Mouse (Mus musculus): ENCODE data around the gene Sbk1.

The Sbk1 gene

DNA sequence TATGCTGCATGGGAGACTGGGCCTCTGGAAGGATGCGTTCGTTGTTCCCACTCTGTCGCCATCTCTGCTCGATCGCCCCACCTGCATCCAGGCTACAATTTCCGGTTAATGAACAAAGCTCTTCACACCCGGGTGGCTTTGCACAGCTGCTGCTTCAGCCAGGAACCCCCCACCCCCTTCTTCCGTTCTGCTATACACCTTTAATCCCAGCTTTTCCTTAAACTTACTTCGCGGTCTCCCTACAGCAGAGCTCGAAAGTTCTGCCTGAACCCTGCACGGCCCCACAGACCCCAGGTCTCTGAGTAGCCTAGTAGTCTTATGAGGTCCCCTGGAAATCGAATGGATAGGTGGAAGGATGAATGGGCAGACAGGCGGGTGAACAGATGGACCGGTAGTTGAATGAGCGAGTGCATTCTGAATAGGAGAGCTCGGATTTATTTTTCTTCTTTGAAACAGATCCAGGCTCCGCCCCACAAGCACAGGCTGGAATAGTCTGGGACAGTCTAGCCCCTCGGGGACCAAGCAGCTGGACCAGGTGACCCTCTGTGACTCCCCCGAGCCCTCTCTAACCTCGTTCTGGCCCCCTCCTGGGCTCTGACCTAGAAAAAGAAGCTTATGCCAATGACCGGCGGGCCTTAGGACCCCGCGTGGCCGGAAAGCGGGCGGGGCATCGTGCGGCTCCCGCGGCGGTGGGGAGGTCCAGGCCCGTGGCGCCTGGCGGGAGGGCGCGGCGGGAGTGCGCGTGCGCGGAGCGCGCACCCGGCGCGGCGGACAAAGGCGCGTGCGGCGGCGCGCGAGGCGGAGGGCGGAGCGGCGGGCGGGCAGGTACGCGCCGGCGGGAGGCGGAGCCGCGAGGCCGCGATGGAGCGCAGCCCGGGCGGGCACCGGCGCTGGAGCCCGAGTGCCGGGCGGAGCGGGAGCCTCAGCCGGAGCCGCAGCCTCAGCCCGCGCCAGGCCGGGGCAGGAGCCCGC lies at the start of gene Sbk1:
Sbk1 (plus strand) TSS at position 908 of the 972 bp plus-strand sequence.
- DNase-seq (ENCODE audit: low spot score in 2 of 2), result peak; percentile 93

DNA sequence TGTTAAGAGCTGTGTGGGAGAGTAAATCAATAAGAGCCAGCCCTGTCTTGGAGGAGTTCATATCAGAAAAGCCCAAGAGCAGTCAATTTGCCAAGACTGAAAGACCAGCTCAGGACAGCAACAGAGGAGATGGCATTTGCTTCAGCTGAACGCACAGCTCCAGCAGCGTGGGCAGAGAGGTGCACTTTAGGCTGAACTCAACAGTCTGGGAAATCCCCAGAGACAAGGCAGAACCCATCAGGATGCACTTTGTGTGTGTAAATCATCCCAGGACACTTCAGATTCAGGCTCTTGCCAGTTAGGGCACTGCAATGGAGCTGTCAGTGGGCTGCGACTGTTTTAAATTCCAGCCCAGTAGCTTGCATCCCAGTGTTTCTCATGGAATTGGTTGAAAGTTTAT lies 49.7 kb upstream of the Sbk1 start:
- no peak for DNase-seq (ENCODE audit: low spot score in 2 of 2)

DNA sequence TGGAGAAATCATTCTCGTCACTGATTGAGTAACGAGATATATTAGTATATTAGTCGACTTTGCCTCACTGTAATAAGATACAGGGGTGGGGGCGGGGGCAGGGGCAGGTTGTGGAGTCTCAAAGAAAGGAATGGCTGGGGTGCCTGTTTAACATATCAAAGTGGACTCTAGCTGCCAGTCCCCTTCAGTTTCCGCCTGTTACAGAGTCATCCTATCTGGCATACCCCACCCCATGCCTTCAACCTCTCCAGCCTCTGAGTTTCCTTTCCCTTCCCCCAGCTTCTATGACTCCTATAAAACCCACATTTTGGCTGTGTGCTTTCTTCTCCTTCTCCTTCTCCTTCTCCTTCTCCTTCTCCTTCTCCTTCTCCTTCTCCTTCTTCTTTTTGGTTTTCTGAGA lies 46.3 kb upstream of the Sbk1 start:
- DNase-seq (ENCODE audit: low spot score in 2 of 2), result no peak

DNA sequence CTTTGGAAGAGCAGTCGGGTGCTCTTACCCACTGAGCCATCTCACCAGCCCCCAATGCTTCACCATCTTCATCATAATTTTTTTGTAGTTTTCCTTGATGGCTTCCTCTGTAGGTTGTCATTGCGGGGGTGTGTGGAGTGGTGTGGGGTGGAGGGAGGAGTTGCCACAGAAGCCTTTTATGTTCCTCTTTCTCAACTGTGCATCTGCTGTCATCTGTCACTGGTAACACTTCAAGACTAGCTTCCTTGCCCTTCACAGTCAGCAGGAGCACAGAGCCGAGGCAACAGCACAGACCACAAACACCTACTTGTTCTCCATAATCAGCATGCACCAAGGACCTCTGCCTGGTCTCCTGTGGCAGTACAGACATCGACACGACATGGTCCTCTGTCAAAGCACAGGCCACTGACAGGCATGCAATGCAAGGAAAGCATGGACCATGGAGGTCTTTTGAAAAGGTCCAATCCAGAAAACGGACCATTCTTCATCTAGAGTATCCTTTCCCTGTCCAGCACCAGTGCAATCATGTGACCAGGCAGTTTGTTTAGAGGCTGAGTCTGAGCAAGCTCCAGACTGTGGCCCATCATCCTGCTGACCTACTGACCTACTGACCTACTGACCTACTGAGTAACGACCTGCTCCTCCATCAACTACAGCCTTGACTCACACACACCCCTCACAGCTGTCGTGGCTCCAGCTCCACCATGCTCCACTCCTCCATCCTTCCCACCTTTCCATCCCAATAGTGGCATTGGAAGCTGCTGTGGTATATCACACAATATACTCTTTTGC lies 41.9 kb upstream of the Sbk1 start:
- no peak for DNase-seq (ENCODE audit: low spot score in 2 of 2)

DNA sequence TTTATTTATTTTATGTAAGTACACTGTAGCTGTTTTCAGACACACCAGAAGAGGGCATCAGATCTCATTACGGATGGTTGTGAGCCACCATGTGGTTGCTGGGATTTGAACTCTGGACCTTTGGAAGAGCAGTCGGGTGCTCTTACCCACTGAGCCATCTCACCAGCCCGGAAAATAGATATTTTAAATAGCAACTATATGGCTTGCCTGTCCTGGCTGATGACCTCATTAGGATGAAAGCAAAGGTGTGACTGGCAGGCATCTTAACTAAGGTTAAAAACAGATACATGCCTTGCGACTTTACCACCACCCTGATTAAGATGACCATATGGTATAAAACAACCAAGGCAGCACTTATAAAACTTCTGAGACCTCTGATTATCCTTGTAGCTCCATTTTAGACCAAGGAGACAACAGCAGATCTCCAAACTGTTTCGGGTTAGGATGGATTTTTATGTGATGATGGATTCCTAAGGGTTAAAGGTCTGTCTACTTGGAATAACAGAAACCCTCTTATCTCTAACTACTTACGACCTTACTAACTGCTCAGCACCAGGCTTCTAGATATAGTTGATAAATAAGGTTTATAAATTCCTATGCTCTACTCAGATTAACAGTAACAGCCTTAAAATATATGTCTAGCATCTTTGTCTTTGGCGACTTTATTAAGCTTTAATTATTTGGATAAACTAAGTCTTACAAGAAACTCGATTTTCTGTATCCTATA lies 39.9 kb upstream of the Sbk1 start:
- no peak for DNase-seq (ENCODE audit: low spot score in 2 of 2)

DNA sequence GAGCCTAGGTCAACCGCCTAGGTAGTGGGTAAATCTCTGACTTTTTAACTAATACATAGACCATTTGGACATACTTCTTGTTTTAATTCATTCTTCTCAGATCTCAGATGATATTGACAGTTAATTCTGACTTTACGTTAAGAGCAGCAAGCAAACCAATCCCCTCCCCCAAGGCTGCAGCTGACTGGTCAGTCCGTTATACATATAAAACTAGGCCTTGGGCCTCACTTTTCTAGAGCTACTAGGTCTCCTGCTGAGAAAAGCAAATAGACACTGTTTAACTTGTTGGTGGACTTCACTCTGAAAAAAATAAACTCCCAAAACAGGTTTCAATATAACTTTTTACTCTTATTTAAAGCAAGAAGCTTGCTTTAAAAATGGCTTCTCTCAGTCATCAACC lies 37.8 kb upstream of the Sbk1 start:
- no peak for DNase-seq (ENCODE audit: low spot score in 2 of 2)

DNA sequence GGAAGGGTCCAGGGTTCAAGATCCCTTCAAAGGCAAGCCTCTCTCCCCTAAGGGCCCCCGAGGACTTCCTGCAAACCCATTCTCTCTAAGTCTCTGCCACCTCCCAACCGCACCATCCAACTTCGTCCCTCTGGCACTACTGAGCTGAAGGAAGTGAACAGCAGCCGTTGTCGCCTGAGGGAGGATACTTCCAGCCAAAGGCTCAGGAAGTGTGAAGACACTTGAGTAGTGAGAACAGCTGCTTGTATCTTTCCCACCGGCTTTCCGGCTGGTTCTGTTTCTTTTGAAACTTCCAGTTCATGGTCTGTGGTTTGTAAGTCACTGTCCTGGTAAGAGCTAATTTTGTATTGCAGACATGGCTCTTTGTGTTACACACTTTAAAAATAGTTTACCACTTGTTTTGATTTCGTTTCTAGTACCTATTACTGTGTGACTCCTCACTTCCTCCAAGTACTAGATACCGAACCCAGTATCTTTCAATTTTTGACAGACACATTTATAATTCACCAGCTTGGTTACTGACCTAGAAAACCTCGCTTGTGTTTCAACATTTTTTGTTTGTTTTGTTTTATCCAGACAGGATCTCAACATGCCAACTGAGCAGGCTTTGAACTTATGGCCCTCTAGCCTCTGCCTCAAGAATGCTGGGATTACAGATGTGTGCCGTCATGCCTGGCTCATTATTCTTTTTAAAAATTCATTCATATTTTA lies 36.2 kb upstream of the Sbk1 start:
- peak; percentile 65 to 76 for DNase-seq (ENCODE audit: low spot score in 2 of 2)

DNA sequence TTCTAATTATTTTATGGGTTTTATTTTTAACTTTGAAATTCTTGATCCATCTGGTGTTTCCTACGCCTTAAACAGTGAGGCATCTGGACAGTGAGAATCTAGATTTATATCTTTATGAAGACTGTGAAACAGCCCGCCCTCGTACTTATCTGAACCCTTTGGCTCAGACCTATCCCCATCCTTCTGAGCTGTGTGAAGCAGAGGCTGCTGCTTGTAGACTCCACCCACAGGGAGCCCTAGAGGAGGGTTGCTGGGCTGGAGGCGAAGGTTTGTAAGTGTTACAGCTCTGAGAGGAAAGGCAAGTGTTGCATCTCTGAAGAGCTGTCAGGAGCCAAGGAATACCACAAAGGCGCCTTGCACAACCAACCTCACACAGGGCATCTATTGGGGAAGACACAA lies 35.6 kb upstream of the Sbk1 start:
- DNase-seq (ENCODE audit: low spot score in 2 of 2), result peak; percentile 49 to 74

DNA sequence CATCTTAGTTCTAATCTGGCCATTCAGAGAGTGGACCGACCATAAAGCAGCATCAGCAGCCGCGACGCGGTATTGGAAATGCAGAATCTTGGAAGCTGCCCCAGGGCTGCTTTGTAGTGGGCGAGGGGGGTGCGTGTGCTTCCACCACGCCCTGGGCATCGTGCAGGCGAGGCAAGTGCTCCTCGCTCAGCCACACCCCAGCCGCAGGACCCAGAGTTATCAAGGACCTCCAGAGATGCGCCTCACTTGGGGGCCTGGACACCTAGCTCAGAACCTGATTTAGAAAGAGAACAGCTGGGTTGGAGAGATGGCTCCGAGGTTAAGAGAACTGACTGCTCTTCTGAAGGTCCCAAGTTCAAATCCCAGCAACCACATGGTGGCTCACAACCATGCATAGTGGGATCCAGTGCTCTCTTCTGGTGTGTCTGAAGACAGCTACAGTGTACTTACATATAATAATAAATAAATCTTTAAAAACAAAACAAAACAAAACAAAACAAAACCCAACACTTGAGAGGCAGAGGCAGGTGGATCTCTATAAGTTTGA lies 31.5 kb upstream of the Sbk1 start:
- no peak for DNase-seq (ENCODE audit: low spot score in 2 of 2)

DNA sequence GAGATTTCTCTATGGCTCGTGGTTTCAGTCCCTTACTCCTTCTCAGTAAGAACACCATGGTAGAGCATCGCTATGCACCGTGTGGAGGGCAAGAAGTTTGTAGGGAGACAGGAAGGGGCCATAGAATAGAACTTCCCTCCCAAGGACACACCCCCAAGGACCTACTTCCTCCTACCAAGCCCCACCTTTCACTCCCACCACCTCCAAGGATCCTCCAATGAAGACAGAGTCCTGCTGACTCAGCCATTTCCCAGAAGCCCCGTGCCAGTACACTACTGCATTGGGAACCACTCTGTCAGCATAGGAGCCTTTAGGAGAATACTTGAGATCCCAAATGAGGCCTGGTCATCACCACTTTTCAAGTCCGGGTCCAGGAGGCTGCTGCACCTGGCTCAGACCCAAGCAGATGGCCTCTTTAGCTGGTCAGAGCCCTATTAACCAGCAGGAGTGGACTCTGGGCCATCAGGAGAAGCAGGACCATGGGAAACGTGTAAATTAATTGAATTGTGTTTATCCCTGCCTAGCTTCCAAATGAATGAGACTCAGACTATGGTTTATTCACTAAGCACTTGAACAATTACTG lies 28.2 kb upstream of the Sbk1 start:
- DNase-seq (ENCODE audit: low spot score in 2 of 2), result no peak

DNA sequence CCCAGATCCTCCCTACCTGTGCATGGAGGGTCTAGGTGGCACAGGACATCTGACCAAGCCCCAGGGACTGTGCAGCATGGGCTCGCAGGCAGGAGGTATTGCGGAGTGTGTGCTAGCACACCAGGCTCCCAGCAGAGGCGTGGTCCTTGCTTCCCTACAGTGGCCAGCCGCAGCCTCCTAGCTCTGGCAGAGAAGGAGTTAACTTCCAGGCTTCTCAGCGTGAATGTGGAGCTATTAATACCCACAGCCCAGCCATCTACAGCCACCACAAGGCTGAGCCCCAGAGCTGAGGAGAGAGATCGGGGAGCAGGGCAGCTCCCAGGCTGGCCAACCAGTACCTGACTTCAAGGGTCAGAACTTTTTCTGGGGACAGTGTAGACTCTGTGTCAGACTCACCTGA lies 24.3 kb upstream of the Sbk1 start:
- DNase-seq (ENCODE audit: low spot score in 2 of 2), result peak in 1 of 2 experiments; percentile 55

DNA sequence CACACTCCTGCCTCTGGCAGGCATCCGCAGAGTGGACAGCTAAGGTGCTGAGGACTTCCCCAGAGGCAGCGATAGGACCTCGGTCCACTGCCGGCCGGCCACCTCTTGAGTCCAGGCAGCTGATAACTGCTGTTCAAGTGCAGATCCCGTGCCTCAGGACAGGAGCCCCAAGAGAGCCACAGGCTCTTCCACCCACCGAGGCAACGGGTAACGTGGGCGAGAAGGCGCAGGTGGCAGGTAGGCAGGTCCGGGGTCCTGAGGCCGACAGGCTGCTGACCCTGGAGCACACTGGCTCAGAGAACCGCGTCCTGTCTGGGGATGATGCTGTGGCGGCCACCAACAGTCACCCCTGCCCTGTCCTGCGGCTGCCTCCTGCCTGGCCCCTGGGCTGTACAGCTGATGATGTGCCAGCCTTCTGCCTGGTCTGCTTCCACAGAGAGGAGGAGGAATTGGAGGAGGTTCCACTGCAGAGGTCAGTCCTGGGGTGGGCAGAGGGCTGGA lies 23.7 kb upstream of the Sbk1 start:
- no peak for DNase-seq (ENCODE audit: low spot score in 2 of 2)

DNA sequence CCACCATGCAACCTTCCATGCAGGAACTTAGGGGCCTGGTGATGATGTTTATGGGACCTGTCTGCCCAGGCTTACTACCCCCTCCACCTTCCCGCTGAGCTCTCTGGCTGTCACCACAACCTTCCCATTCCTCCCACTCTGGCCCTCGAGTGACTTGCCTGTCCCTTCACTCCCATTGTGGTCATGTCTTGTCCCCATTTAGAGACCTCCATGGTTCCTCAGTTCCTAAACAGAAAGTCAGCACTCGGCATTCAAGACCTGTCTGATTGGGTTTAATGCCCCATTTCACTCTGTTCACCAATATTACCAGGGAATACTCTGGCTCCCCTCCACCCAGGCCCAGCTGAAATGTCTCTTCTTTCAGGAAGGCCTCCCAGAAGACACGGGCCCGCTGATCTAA lies 23.3 kb upstream of the Sbk1 start:
- DNase-seq (ENCODE audit: low spot score in 2 of 2), result no peak

DNA sequence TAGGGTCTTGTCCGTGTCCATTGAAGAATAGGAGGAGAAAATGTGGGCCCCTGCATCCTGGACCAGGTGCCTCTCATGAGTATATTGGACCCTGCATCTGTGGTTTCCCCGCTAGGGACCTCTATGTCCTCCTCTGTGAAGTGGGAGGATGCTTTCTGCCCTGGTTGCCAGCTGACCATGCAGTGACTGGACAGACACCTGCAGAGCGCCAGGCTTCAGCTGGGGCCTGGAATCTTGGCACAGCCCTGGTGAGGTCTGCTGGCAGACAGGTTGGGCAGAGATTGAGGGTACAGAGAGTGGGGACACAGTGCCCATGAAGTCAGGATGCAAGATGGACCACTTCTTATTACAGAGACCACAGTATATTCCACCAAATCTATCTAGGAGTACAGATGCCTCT lies 22.4 kb upstream of the Sbk1 start:
- DNase-seq (ENCODE audit: low spot score in 2 of 2), result no peak

DNA sequence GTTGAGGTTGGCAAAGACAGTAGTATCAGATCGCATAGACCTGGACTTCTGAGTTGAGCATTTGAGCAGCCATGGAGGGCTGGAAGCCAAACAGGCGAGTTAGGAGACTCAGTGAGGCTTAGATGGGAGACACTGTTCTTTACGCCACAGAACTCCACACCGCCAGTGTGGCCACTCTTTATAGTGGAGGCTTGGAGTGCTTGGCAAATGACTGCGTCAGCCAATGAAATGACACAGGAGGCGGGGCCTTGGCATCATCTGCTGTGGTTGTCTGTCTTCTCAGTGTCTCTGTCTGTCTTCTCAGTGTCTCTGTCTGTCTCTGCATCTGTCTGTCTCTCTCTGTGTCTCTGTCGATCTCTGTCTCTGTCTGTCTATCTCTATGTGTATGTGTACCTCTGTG lies 21.9 kb upstream of the Sbk1 start:
- no peak for DNase-seq (ENCODE audit: low spot score in 2 of 2)

DNA sequence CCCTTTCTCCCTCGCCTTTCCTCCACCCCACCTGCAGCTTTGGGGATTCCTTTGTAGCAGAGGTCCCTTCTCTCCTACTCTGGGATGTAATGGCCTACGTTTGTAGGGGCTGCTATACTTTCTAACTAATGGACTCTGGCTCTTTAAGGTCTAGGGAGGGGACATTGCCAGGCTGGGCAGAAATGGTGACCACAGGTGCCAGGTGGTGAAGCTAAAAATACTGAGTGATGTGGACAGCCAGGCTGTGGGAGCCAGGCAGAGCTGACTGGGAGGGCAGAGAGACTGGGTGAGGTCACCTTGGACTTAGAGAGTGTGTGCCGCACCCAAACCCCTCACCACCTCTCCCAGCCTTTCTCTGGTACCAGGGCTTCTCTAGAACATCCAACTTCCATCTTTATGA lies 20.7 kb upstream of the Sbk1 start:
- DNase-seq (ENCODE audit: low spot score in 2 of 2), result no peak

DNA sequence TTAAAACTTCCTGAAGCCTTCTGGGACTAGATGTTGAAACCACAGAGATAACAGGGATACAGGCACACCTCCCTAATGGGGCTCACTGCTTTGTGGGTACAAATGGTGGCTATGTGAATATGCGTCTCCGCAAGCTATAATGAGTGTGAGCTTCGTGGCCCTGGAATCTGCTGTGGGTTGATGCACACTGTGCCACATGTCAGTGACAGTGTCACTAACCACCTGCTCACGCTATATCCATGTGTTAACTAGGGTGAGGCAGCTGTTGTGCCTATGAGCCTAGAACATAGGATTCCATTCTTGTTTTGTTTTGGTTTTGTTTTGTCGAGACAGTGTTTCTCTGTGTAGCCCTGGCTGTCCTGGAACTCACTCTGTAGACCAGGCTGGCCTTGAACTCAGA lies 20.2 kb upstream of the Sbk1 start:
- DNase-seq (ENCODE audit: low spot score in 2 of 2), result no peak

DNA sequence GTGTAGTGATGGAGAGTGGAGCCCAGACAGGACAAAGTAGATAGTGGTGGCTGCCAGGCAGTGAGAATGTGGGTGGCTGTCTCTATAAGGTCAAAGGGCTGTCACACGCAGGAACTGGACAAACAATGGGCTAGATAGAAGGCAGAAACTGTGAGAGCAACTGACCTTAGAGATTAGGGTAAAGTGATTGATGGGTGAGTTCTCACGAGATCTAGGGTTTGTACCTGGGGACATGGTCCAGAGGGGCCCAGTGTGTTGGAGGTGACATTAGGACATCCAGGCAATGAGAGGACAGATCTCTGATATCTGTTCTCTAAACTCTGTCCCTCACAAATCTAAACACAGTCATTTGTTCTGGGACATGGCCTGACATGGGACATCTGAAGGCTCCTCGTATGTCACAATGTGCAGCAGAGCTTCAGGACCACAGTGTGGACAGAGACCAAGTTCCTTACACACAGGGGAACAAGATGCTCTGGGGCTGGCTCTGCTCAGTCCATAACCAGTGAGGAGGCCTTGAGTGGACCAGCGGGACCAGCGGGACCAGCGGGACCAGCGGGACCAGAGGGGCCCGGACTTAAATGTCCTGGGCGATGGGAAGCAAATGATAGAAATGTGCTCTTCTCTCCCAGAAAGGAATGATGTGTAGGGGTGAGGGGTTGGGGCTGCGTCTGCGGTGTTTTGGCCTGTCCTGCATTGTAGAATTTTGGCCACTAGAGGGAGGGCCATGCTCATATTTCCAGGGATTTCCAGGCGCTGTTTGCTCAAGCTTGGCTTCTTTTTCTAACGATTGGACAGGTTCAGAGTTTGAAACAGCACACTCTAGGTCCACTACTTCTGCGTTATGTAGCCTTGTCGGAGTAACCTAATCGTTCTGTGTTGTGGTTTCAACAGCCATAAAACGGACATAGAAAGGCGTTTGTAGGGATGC lies 11.9 kb upstream of the Sbk1 start:
- peak; percentile 71 to 75 for DNase-seq (ENCODE audit: low spot score in 2 of 2)

DNA sequence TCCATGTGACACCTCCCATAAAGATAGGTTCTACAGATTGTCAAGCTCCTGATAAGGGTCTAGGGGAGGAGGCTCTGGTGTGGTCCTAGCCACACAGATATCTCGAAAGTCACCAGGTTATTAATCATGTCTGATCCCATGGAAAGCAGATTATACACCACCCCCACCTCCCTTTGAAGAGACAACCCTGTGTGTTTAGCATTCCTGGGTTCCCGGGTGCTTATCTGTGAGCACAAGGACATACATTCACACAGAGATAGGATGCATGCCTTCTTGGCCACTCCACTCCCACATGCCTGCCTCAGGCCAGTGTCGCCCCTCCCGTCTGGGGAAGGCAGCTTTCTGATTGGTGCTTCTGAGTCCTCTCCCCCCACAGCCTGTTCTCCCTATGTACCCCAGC lies 10.6 kb upstream of the Sbk1 start:
- no peak for DNase-seq (ENCODE audit: low spot score in 2 of 2)

DNA sequence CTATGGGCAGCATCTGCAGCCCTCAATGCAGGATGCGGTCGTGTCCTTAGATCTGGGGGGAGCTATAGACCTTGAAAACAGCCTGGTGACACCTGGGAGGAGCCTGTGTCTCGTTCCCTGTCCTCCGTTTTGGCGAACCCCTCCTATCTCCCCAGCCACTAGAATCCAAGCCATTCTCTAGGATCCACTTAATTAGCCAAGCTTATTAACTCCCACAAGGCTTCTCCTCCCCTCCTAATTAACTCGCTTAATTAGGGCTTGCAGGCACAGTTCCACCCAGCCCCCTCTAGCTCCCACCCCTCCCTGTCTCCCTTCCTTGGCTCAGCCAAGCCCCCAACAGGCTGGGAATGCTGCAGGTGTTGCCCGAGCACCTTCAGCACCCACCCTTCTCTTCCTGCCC lies 8.5 kb upstream of the Sbk1 start:
- no peak for DNase-seq (ENCODE audit: low spot score in 2 of 2)
